8 mouse cellular contexts compared by ENCODE assay signal in the genomic region with DNA sequence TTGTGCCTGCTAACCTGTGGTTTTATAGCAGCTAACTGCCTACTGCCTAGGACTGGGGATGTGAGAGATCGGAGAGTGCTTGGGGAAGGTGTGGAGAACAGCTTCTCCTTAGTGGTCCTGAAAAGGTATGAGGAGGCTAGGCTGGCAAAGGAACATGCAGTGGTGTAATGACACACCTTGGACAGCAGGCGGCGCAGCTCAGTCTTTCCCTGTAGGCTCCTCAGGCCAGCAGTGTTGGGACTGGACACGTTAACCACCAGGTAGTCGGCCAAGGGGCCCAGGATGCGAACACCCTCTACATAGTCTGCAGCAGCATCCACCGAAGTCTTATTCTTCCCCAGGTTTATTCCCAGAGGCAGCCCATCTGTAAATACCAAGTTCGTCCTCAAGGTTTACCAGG. TPM values are rescaled to one million over a fixed set of nuclear protein-coding genes. Genes with fewer than 3 reads are reported as not detected.
DNase-seq lines count a peak whose midpoint lies in the region; ATAC-seq and TF ChIP-seq lines count a peak whose summit lies in the region.

No protein-coding gene starts in this region.

- no peak for TF ChIP-seq EP300 in lung, postnatal 0 days (IDR thresholded peaks at IDR 0.05)

- no peaks in the 10 kb centered on the region for H3K9me3 ChIP-seq in intestine, postnatal 0 days (ENCODE audit: control insufficient read depth)
- H3K9me3 ChIP-seq in lung, postnatal 0 days (ENCODE audit: low read length): no peaks in the 10 kb centered on the region

- H3K4me2 ChIP-seq in intestine, postnatal 0 days (replicated peaks; ENCODE audit: low read depth): no peak overlapping the region
- no peak overlapping the region for H3K4me2 ChIP-seq in lung, postnatal 0 days (replicated peaks; ENCODE audit: low read depth, low read length)

- peak; percentile 52 for DNase-seq in gastrocnemius, adult 2 months
- no peak for DNase-seq in gastrocnemius, adult 8-10 months (ENCODE audit: low spot score in 2 of 2)
- DNase-seq in A20 (ENCODE audit: low read depth, low spot score) (peak; percentile 63), adipocyte (ENCODE audit: low spot score) (peak; percentile 69)
- peak; percentile 73 for DNase-seq in embryo, embryonic 10.5 days (ENCODE audit: low spot score)
- peak; percentile 67 for DNase-seq in lung, postnatal 0 days (ENCODE audit: low spot score)
- peak; percentile 32 to 61 for DNase-seq in spleen, postnatal 14 days (ENCODE audit: low spot score in 2 of 2)

- H3K27ac ChIP-seq in gastrocnemius, adult 2 months: no peak overlapping the region
- no peak overlapping the region for H3K27ac ChIP-seq in intestine, postnatal 0 days (ENCODE audit: low read depth, low read length)
- no peak overlapping the region for H3K27ac ChIP-seq in lung, postnatal 0 days (ENCODE audit: low read length)

- H3K9ac ChIP-seq in intestine, postnatal 0 days (ENCODE audit: low read depth, low read length): no peak overlapping the region
- H3K9ac ChIP-seq in lung, postnatal 0 days (replicated peaks; ENCODE audit: low read depth): no peak overlapping the region

- peaks cover 35% of the 10 kb centered on the region for H3K36me3 ChIP-seq in intestine, postnatal 0 days (ENCODE audit: control insufficient read depth, insufficient read depth)
- H3K36me3 ChIP-seq in lung, postnatal 0 days (ENCODE audit: insufficient read depth, low read length): no peaks in the 10 kb centered on the region

- intact Hi-C loops in gastrocnemius, adult 2 months (cut with DNase I): no loop called here

- H3K4me3 ChIP-seq in gastrocnemius, adult 2 months: no peak overlapping the region
- no peak overlapping the region for H3K4me3 ChIP-seq in intestine, postnatal 0 days (ENCODE audit: low read depth, low read length)
- H3K4me3 ChIP-seq in lung, postnatal 0 days (ENCODE audit: low read depth, low read length): no peak overlapping the region

- 53% methylated on average over 8 of the region's 8 CpGs for WGBS in intestine, postnatal 0 days
- WGBS in lung, postnatal 0 days: 51% methylated on average over 8 of the region's 8 CpGs

- peak; percentile 82 for TF ChIP-seq CTCF in gastrocnemius, adult 2 months (IDR thresholded peaks at IDR 0.05)
- peak; percentile 92 for TF ChIP-seq CTCF in intestine, postnatal 0 days (IDR thresholded peaks at IDR 0.05; ENCODE audit: low read depth)
- TF ChIP-seq CTCF in lung, postnatal 0 days (IDR thresholded peaks at IDR 0.05): peak; percentile 94

- ATAC-seq in intestine, postnatal 0 days: no peak
- ATAC-seq in lung, postnatal 0 days: peak; percentile 53

- no peaks in the 10 kb centered on the region for H3K4me1 ChIP-seq in intestine, postnatal 0 days (replicated peaks; ENCODE audit: control insufficient read depth, insufficient read depth, low read length)
- H3K4me1 ChIP-seq in lung, postnatal 0 days (ENCODE audit: insufficient read depth, low read depth, low read length): no peaks in the 10 kb centered on the region

- no peaks in the 10 kb centered on the region for H3K27me3 ChIP-seq in intestine, postnatal 0 days (replicated peaks; ENCODE audit: control insufficient read depth, insufficient read depth, low read length)
- H3K27me3 ChIP-seq in lung, postnatal 0 days (replicated peaks; ENCODE audit: insufficient read depth, low read length): no peaks in the 10 kb centered on the region

RNA-seq across cellular contexts. Expression of a gene that starts 12.6 kb away (rescaled TPM):
- total RNA-seq in gastrocnemius, adult 2 months (2021): 10 to 100 TPM; 10.5 to 14.6 TPM
- 10 to 100 TPM; 12.8 to 14.3 (median 13.8) TPM for total RNA-seq in gastrocnemius, adult 8-10 months (2022)
- 12.5 and 13.5 TPM in 2 replicates for polyA plus RNA-seq in intestine, postnatal 0 days (2015; fragmentation: Nextera tagmentation; extraction: Ambion mirVana)
- polyA plus RNA-seq in lung, postnatal 0 days (2015; fragmentation: Nextera tagmentation; extraction: Ambion mirVana): 16.2 and 18.5 TPM in 2 replicates

RNA-seq across cellular contexts. Expression of a gene that starts 16.9 kb away (rescaled TPM):
- total RNA-seq in gastrocnemius, adult 2 months (2021): 1 to 10 TPM; 1.6 to 7.0 TPM
- total RNA-seq in gastrocnemius, adult 8-10 months (2022): 10 to 100 TPM in 2 of 4 experiments, 1 to 10 TPM in 2; 1.2 to 33.0 (median 9.6) TPM
- polyA plus RNA-seq in intestine, postnatal 0 days (2015; fragmentation: Nextera tagmentation; extraction: Ambion mirVana): 0.47 and 0.50 TPM in 2 replicates
- 703 and 838 TPM in 2 replicates for polyA plus RNA-seq in lung, postnatal 0 days (2015; fragmentation: Nextera tagmentation; extraction: Ambion mirVana)

RNA-seq across cellular contexts. Expression of a gene that starts 18.5 kb away (rescaled TPM):
- under 1 TPM in 1 of 2 experiments, not detected in 1; 0.06 TPM for total RNA-seq in gastrocnemius, adult 2 months (2021)
- under 1 TPM in 2 of 4 experiments, not detected in 2; 0.02 to 0.08 TPM for total RNA-seq in gastrocnemius, adult 8-10 months (2022)
- not detected in 2 replicates for polyA plus RNA-seq in intestine, postnatal 0 days (2015; fragmentation: Nextera tagmentation; extraction: Ambion mirVana)
- polyA plus RNA-seq in lung, postnatal 0 days (2015; fragmentation: Nextera tagmentation; extraction: Ambion mirVana): 0.07 and 0.13 TPM in 2 replicates

RNA-seq across cellular contexts. Expression of a gene that starts 30.2 kb away (rescaled TPM):
- 1 to 10 TPM; 7.3 to 7.6 TPM for total RNA-seq in gastrocnemius, adult 2 months (2021)
- 1 to 10 TPM; 6.3 to 7.6 (median 6.8) TPM for total RNA-seq in gastrocnemius, adult 8-10 months (2022)
- 13.9 and 17.0 TPM in 2 replicates for polyA plus RNA-seq in intestine, postnatal 0 days (2015; fragmentation: Nextera tagmentation; extraction: Ambion mirVana)
- polyA plus RNA-seq in lung, postnatal 0 days (2015; fragmentation: Nextera tagmentation; extraction: Ambion mirVana): 24.4 and 25.0 TPM in 2 replicates

RNA-seq across cellular contexts. Expression of a gene that starts 30.2 kb away (rescaled TPM):
- total RNA-seq in gastrocnemius, adult 2 months (2021): 10 to 100 TPM; 11.1 to 11.9 TPM
- total RNA-seq in gastrocnemius, adult 8-10 months (2022): 10 to 100 TPM in 2 of 4 experiments, 1 to 10 TPM in 2; 8.8 to 12.2 (median 10.3) TPM
- 7.8 and 8.9 TPM in 2 replicates for polyA plus RNA-seq in intestine, postnatal 0 days (2015; fragmentation: Nextera tagmentation; extraction: Ambion mirVana)
- 12.5 and 12.7 TPM in 2 replicates for polyA plus RNA-seq in lung, postnatal 0 days (2015; fragmentation: Nextera tagmentation; extraction: Ambion mirVana)

Comparison
In these comparisons a context has a peak if more than half of its experiments do, and no peak if none do; other contexts are left out.
1. DNase-seq: peak in gastrocnemius, adult 2 months (single experiment), A20 (single experiment), adipocyte (single experiment), embryo, embryonic 10.5 days (single experiment), lung, postnatal 0 days (single experiment) and spleen, postnatal 14 days (2 of 2); none in gastrocnemius, adult 8-10 months (0 of 2).
2. Peak in every context shown above with its lines, with median percentiles within 50 percentile points of each other: CTCF ChIP-seq.